Mouse (Mus musculus): ENCODE measurements around the gene Agmo.

DNA sequence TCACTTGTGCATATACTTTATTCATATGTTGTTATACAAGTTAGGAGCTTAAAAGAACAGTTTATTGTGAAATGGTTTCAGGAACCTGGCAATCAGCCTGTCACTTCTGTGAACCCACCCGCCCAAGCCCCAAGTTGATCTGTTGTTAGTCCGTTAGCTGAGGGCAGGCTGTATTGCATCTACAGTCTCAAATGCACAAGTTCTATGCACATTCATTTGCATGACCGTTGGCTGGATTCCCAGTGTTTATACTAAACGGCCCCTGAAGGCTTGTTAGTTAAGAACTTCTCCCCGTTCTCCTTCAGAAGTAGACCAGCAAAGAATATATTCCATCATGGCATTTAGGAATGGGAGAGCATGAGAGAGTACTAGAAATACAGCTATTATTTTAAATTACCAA, 102.8 kb downstream of the Agmo start:
- TF ChIP-seq CTCF (IDR thresholded peaks at IDR 0.05; ENCODE audit: borderline replicate concordance, insufficient read depth, low read length) (no peak), POLR2A (IDR thresholded peaks at IDR 0.05; ENCODE audit: low read depth, low read length) (no peak)
